Mouse (Mus musculus) lung, postnatal 4 days (tissue): Measurements from ENCODE around the gene Tubb2a.

Source experiments
- DNase-seq, 2 experiments: peaks; one replicate each; pipeline ENCODE4 v3.0.0; 2021

Gene Tubb2a

GRCm38 (mm10) chr13:34077492-34078271, at the start of gene Tubb2a:
Gene Tubb2a, minus strand, starts transcription at chr13:34078007.
- peak; percentile 95 to 97 for DNase-seq

- DNase-seq = no peak
Measured at GRCm38 (mm10) chr13:34125711-34126110, 47.9 kb upstream of the Tubb2a start.

- no peak for DNase-seq
Measured at GRCm38 (mm10) chr13:34120536-34120935, 42.7 kb upstream of the Tubb2a start.

- DNase-seq = no peak
Measured at GRCm38 (mm10) chr13:34119406-34119805, 41.6 kb upstream of the Tubb2a start.

- no peak for DNase-seq
Measured at GRCm38 (mm10) chr13:34118816-34119215, 41.0 kb upstream of the Tubb2a start.

GRCm38 (mm10) chr13:34116508-34116907, 38.7 kb upstream of the Tubb2a start:
- DNase-seq = no peak

GRCm38 (mm10) chr13:34114654-34115053, 36.8 kb upstream of the Tubb2a start:
- DNase-seq = no peak

GRCm38 (mm10) chr13:34113086-34113485, 35.3 kb upstream of the Tubb2a start:
- no peak for DNase-seq

- no peak for DNase-seq
Measured at GRCm38 (mm10) chr13:34112369-34113081, 34.7 kb upstream of the Tubb2a start.

GRCm38 (mm10) chr13:34111878-34112277, 34.1 kb upstream of the Tubb2a start:
- DNase-seq = no peak

- DNase-seq = peak in 1 of 2 experiments; percentile 34
Measured at GRCm38 (mm10) chr13:34111019-34111418, 33.2 kb upstream of the Tubb2a start.

- peak in 1 of 2 experiments; percentile 19 for DNase-seq
Measured at GRCm38 (mm10) chr13:34109677-34110058, 31.9 kb upstream of the Tubb2a start.

- DNase-seq = no peak
Measured at GRCm38 (mm10) chr13:34109035-34109676, 31.3 kb upstream of the Tubb2a start.

- DNase-seq = no peak
Measured at GRCm38 (mm10) chr13:34106999-34107398, 29.2 kb upstream of the Tubb2a start.

GRCm38 (mm10) chr13:34106256-34106655, 28.4 kb upstream of the Tubb2a start:
- DNase-seq = no peak

- no peak for DNase-seq
Measured at GRCm38 (mm10) chr13:34105364-34105763, 27.6 kb upstream of the Tubb2a start.

GRCm38 (mm10) chr13:34101908-34102307, 24.1 kb upstream of the Tubb2a start:
- no peak for DNase-seq

GRCm38 (mm10) chr13:34101247-34101646, 23.4 kb upstream of the Tubb2a start:
- DNase-seq = no peak

- DNase-seq = no peak
Measured at GRCm38 (mm10) chr13:34100733-34101132, 22.9 kb upstream of the Tubb2a start.

- peak in 1 of 2 experiments; percentile 38 for DNase-seq
Measured at GRCm38 (mm10) chr13:34097086-34097485, 19.3 kb upstream of the Tubb2a start.

- DNase-seq = peak in 1 of 2 experiments; percentile 27
Measured at GRCm38 (mm10) chr13:34096455-34096854, 18.6 kb upstream of the Tubb2a start.

- DNase-seq = peak in 1 of 2 experiments; percentile 25
Measured at GRCm38 (mm10) chr13:34095542-34096435, 18.0 kb upstream of the Tubb2a start.

- no peak for DNase-seq
Measured at GRCm38 (mm10) chr13:34089358-34089757, 11.6 kb upstream of the Tubb2a start.
